Mouse (Mus musculus) heart, adult 9 months (tissue): ENCODE measurements around the gene Xirp1.
"Not testable (repeated sequence)": the region's sequence is repeated elsewhere in the genome, so short reads cannot be mapped to it uniquely, and the experiment has no call there.

Source experiments
- DNase-seq, 2 experiments: peaks; one replicate each; pipeline ENCODE4 v3.0.0; 2022; ENCODE audit warnings: low spot score in 2 of 2

Xirp1 gene

GRCm38 (mm10) chr9:120020285-120020890 lies 3.0 kb downstream of the Xirp1 start:
- peak in 1 of 2 experiments; percentile 77 for DNase-seq

DNA sequence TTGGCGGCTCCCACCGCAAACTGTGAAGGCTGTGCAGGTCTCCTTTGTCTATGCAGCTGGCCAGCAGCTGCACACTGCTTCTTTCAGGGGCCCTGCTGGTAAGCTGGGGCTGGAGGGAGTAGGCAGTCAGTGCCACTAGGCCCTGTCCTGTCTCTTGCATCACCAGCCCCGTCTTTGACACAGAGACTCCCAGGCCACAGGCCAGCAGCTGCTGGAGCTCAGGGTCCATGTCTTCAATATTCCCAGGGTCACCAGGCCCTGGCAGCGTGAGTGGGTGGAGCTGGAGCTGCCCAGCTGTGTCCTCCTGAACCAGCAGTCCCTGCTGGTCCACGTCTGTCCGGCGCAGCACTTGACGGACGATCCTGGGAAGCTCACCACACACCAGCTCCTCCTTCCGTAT lies 6.4 kb downstream of the Xirp1 start:
- no peak for DNase-seq

- no peak for DNase-seq
Measured at GRCm38 (mm10) chr9:120014828-120015227, 8.6 kb downstream of the Xirp1 start.

DNA sequence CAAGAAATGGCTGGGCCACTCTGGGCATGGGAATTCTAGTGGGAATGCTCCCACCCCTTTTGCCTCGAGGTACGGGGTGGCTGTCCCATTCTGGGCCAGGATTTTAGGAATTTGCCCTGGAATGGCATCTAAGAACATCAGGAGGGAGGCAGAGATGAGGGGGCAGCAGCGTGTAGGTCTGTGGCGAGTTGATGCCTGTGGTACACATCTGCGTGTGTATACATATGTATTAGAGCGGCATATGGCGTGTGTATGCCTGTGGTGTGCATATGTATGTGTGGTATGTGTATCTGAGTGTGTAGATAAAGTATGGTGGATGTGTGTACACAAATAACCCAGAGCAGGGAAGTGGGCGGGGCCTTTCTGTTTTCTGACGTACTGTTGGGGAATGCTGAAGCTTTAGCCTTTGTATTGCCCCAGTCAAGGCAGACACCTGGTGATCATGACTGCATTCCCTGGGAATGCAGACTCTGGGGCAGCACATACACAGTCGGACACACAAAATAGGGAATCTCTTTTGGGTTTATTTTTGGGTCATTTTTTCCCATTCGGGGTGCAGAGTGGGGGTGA lies 10.1 kb downstream of the Xirp1 start:
- DNase-seq, result no peak

- no peak for DNase-seq
Measured at GRCm38 (mm10) chr9:120012781-120013180, 10.6 kb downstream of the Xirp1 start.

- not testable (repeated sequence) for DNase-seq
Measured at GRCm38 (mm10) chr9:120012161-120012560, 11.2 kb downstream of the Xirp1 start.

DNA sequence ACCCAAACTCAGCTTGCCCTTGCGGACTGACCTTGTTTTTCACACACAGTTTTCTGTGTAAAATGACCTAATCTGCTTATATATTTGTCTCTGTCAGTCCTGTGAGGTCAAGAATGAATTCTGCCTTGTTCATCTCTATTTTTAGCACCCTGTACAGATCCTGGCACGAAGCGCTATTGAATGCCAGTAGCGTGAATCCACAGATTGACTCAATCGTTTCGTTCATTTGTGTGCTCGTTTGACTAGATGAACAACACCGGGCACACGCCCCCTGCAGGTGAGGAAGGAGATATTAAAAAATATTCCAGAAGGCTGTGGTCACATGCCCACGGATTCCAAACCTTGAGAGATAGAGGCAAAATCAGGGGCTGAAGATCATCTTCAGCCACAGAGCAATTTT lies 11.9 kb downstream of the Xirp1 start:
- DNase-seq, result peak; percentile 70 to 84

DNA sequence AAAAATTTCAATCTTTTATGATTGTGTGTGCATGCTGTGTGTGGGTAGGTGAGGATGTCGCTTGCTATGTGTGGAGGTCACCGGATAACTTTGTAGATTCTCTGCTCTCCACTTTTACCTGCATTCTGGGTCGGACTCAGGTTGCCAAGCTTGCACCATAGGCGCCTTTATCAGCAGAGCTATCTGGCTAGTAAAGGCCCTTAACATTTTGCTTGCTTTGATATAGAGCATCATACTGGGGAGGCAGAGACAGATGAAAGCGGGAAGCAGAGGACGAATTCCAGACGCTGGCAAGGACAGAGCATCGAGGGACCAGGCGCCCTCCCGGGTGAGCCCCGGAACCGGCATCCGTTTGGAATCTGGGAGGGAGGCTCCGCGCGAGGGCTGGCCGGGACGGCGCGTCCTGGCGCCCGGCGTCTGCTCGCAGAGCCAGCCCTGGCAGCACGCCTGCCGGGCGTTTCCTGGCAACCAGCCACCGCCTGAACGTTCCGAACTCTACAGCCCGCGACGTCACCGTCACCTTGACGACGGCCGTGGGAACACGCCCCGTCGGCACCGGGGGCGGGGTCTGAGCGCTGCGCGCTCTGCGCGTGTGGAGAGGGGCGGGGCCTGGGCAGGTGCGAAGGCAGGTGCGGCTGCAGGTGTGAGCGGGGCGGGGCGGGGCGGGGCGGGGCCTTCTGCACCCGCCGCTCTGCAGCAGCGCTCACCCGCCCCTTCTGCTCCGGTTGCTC lies 12.5 kb downstream of the Xirp1 start:
- peak; percentile 96 to 97 for DNase-seq

GRCm38 (mm10) chr9:120009871-120010270 lies 13.5 kb downstream of the Xirp1 start:
- no peak for DNase-seq

DNA sequence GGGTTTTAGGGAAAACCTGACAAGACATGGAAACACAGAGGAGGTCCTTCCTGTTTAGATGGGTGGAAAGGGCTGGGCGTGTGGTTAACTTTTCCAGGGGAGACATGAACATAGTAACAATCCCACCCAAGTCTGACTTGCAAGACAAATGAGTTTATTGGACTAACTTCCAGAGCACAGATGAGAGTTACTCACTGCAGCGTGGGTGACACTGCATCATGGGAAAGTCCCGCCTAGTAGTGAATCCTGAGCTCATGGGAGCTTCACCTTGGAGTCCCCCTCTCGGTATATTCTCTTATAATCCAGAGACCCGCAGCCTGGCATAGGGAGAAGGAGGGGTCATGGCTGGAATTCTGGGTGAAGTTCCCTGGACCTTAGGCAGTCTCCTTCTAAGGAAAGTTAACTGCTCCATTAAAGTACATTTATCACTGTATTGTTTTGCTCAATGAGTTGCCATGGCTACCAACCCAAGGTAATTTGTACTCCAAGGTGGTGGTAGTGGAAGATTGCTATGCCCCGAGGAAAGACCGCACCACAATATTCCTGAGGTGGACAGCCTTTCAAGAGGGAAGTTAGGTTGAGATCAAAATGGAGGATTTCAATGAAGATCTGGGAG lies 14.1 kb downstream of the Xirp1 start:
- no peak for DNase-seq

DNA sequence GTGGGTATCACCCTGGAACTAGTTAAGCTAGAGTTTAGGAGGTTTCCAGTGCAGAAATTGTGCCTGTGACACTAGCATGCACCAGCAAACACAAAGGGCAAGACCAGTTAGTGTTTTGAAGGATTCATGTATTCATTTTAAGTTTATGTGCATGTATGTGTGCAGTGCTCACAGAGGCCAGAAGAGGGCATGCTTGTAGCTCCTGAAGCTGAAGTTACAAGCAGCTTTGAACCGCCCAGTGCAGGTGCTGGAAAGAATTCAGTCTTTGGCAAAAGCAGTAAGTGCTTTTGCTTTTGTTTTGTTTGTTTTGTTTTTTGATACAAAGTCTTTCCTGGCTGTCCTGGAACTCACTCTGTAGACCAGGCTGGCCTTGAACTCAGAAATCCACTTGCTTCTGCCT lies 15.6 kb downstream of the Xirp1 start:
- DNase-seq, result no peak

GRCm38 (mm10) chr9:120005936-120006335 lies 17.5 kb downstream of the Xirp1 start:
- no peak for DNase-seq

- DNase-seq, result no peak
Measured at GRCm38 (mm10) chr9:120002893-120003292, 20.5 kb downstream of the Xirp1 start.

- DNase-seq, result peak; percentile 87 to 94
Measured at GRCm38 (mm10) chr9:120001945-120002725, 21.3 kb downstream of the Xirp1 start.

DNA sequence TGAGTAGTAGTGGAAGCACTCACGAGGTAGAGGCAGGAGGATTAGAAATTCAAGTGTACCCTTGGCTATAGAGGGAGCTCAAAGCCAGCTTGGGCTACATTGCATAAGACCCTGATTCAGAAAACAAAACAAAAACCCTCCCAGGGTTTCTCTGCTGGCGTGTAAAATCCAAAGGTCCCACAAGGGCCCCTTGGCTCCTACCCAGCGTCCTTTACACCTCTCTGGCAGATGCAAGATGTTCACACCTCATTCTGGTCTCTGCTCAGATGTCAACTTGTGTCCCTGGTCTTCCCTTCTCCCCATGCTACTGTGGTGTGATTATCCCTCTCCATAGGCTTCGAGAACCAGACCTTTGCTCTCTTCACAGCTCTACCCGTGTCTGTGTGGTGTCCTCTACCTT lies 22.6 kb downstream of the Xirp1 start:
- DNase-seq, result no peak

DNA sequence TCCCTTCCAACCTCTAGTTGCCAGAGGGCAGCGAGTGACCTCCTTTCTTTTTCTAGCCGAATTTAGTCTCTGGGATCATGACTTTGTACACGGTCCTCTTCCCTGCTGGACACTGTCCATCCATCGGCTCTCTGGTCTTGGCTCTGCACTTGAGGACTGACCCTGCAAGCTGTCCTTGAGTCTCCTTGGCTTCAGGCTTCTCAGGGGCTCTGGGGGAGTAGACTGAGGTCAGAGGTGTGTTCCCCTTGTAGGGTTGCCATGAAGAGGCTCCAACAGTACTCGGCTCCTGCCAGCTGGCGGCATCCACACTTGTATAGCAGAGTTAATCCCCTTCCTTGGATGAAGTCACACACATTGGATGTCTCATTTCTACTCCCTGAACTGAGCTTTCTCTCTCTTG lies 23.8 kb downstream of the Xirp1 start:
- peak; percentile 64 to 74 for DNase-seq

DNA sequence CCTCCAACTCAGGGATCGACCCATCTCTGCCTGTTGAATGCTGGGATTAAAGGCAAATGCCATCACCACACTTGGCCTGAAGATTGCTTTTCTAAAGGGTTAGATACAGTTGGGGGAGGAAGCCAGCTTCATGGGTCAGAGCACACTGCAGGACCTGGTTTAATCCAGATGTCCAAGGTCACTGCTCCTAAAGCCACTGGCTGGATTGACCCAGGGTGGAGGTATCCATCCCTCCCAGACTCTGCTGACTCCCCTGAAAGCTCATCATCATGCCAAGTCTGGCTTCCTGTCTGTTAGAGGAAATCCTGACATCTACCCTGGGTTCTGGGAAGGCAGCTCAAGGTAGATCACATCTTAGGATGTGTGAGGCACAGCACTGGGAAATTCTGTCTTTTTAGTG lies 24.6 kb downstream of the Xirp1 start:
- DNase-seq, result no peak

- DNase-seq, result no peak
Measured at GRCm38 (mm10) chr9:119996080-119996479, 27.3 kb downstream of the Xirp1 start.

DNA sequence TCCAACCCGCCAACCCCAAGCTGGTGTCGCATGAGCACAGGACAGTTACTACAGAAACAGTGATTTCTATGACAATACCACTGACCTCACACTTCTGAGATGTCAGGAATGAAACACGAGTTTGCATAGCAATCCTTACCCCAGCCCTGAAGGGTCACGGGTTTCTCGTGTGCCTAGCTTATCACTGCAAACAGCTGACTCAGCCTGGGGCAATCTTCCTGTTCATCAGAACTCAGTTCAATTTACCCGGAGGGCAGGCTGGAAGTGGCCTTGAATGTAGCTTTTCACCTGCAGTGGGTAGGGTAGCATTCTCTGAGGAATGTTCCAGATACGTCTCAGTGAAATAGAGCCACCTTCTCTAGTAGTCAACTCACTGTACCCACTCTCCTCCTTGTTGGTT lies 29.2 kb downstream of the Xirp1 start:
- no peak for DNase-seq

- no peak for DNase-seq
Measured at GRCm38 (mm10) chr9:119993092-119993844, 30.1 kb downstream of the Xirp1 start.

GRCm38 (mm10) chr9:119991310-119991709 lies 32.1 kb downstream of the Xirp1 start:
- no peak for DNase-seq
